Mouse (Mus musculus) lung, embryonic 16.5 days (tissue): Measurements from ENCODE around the gene Erg. TPM values are rescaled to one million over a fixed set of nuclear protein-coding genes. Genes with fewer than 3 reads are reported as not detected.

Experiments used
- ATAC-seq: fragments of 200-750 bp; cut with Nextera tagmentation; 2 replicates; pipeline ENCODE4 v1.8.0; 2017; ENCODE audit warnings: low read depth, mild to moderate bottlenecking, moderate library complexity
- H3K27ac ChIP-seq: fragments of 300-500 bp; sonication (generic); 2 replicates; pipeline ENCODE4 v1.5.1; 2014; ENCODE audit warnings: mild to moderate bottlenecking, control low read depth, low read length
- H3K27me3 ChIP-seq: fragments of 300-500 bp; sonication (generic); 2 replicates; pipeline ENCODE4 v1.6.1; 2014; ENCODE audit warnings: low read depth, low read length, mixed read lengths; ENCODE audit not compliant: control insufficient read depth, insufficient read depth
- H3K36me3 ChIP-seq: fragments of 300-500 bp; sonication (generic); 2 replicates; pipeline ENCODE4 v1.6.1; 2014; ENCODE audit warnings: low read length; ENCODE audit not compliant: control insufficient read depth, insufficient read depth
- H3K4me1 ChIP-seq: fragments of 300-500 bp; sonication (generic); replicated peaks from 2 replicates; pipeline ENCODE4 v1.6.1; 2014; ENCODE audit warnings: low read length, mixed read lengths; ENCODE audit not compliant: control insufficient read depth, insufficient read depth
- H3K4me2 ChIP-seq: fragments of 300-500 bp; sonication (generic); 2 replicates; pipeline ENCODE4 v1.6.1; 2014; ENCODE audit warnings: low read depth, low read length, control low read depth
- H3K4me3 ChIP-seq: fragments of 300-500 bp; sonication (generic); 2 replicates; pipeline ENCODE4 v1.5.1; 2014; ENCODE audit warnings: mild to moderate bottlenecking, low read length, control low read depth
- H3K9ac ChIP-seq: fragments of 300-500 bp; sonication (generic); 2 replicates; pipeline ENCODE4 v1.6.1; 2014; ENCODE audit warnings: low read length, control low read depth
- H3K9me3 ChIP-seq: fragments of 300-500 bp; sonication (generic); 2 replicates; pipeline ENCODE4 v1.6.1; 2016; ENCODE audit warnings: low read length; ENCODE audit not compliant: control insufficient read depth
- WGBS: fragments of 180-500 bp; shearing (Covaris S2); extraction: QIAGEN DNeasy Blood & Tissue Kit; methylation state at CpG from one replicate; pipeline ENCODE4 v1.1.7; 2014; 5-methylcytosine and 5-hydroxymethylcytosine counted together
- polyA plus RNA-seq: library from polyadenylated mRNA; unstranded; fragments of >200 nt; fragmentation: Nextera tagmentation; extraction: Ambion mirVana; gene quantifications from 2 replicates; pipeline ENCODE4 v1.2.1, GENCODE M21; 2015

Gene Erg
- polyA plus RNA-seq, 1 experiment from 2014 or later: 11.7 TPM

DNA sequence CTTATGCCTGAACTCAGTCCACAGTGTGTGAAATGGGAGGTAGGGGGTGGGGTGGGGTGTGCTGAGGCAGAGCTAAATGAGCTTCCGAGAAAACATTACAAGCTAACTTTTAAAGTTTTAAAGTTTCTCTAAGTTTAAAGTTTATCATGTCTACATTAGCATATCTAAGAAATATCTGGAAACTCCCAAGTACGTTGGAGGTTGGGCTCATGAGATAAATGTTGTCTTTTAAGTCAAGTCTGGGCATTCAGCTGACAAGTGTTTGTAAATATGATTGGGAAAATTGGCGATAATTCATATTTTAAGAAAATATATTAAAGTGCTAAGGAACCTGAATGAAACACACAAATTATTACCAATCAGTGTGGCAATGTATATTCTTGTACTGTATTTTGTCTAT lies 112.4 kb downstream of the Erg start:
- no peaks in the 10 kb centered on the region for H3K36me3 ChIP-seq
- H3K4me2 ChIP-seq: no peak overlapping the region
- no peak for ATAC-seq
- no peak overlapping the region for H3K27ac ChIP-seq
- H3K9me3 ChIP-seq: no peaks in the 10 kb centered on the region; the same call in 1 of the 2 replicates
- H3K9ac ChIP-seq: no peak overlapping the region
- WGBS: 65% methylated on average over 3 of the region's 3 CpGs
- no peaks in the 10 kb centered on the region for H3K4me1 ChIP-seq
- H3K4me3 ChIP-seq: no peak overlapping the region
- H3K27me3 ChIP-seq: no peaks in the 10 kb centered on the region

DNA sequence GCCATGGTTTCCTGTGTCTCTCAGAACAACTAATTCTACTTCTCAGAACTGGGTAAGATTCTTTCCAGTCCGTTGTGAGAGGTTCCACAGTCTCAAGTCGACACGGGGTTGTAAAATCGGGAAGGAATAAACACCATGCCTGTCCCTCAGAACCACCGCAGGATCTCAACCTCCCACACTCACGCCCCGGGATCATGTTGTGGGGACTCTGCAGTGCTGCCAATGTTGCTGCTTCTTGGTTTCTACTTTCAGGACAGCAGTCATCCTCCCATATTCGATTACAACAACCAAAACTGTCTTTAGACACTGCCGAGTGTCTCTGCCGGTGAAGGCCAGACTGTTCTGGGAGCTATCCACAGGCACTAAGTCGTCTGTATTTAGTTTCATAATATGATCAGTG lies 113.6 kb downstream of the Erg start:
- no peaks in the 10 kb centered on the region; the same call in 1 of the 2 replicates for H3K9me3 ChIP-seq
- H3K4me2 ChIP-seq: no peak overlapping the region
- H3K4me3 ChIP-seq: no peak overlapping the region
- no peak for ATAC-seq
- H3K27me3 ChIP-seq: no peaks in the 10 kb centered on the region
- H3K4me1 ChIP-seq: no peaks in the 10 kb centered on the region
- no peak overlapping the region for H3K9ac ChIP-seq
- no peaks in the 10 kb centered on the region for H3K36me3 ChIP-seq
- H3K27ac ChIP-seq: no peak overlapping the region
- 84% methylated on average over 11 of the region's 11 CpGs for WGBS

DNA sequence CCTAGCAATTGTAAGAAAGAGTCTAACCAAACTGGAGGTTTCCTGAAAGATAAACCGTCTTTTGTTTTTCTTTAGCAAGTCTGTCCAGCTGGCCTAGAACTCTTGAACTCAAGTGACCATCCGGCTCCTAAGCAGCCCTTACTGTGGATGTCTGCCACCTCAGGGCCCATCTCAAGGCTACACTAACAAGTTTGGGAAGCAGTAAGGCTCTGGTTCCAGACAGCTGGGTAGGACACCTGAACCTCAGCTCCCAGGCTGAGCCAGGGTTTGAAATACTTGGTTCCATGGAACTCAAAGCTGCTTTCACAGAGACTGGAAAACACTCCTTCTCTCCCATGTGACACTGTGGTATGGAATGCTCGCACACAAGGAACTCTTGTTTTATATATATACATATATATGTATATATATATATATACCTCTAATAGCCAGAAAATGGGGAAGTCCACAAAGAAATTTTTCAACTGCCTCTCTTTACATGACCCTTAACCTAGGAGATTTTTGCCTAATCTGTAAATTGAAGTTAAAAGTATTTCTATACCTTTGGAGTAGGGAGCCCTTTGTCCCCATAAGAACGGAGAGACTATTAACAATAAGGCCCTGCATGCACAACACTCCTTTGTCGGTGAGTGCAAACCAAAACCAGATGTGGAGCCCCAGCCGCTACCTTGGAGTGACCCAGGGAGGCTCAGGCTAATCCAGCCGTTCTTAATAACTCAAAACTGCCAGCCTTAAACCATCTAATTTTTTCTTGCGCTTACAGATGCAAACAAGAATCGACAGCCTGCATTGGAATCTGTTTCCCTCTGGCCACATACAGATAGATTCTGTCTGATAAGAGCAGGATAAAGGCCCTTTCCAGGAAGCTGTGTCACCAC lies 116.9 kb downstream of the Erg start:
- no peak overlapping the region for H3K4me3 ChIP-seq
- no peak overlapping the region for H3K4me2 ChIP-seq
- no peaks in the 10 kb centered on the region for H3K36me3 ChIP-seq
- WGBS: 54% methylated on average over 9 of the region's 9 CpGs
- ATAC-seq: no peak
- H3K9me3 ChIP-seq: no peaks in the 10 kb centered on the region; the same call in 1 of the 2 replicates
- no peak overlapping the region for H3K9ac ChIP-seq
- H3K27ac ChIP-seq: no peak overlapping the region
- no peaks in the 10 kb centered on the region for H3K4me1 ChIP-seq
- no peaks in the 10 kb centered on the region for H3K27me3 ChIP-seq

DNA sequence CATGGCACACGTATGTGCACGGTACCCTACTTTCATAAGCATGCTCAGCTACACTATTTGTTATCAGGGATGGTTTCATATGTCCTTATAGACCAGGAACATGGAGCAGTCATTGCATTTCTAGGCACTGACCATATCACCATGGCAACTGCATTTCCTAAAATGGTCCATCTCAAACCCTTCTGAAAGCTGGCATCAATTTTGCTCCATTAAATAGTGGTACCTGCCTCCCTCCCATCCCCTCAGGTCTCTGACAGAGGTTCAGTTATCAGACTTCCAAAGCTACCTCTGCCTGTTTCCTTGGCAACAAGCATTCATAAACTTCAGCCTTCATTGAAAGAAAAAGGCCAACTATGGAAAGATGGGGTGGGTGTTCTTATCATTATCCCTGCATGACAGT lies 118.5 kb downstream of the Erg start:
- Histone ChIP-seq H3K4me1 (no peaks in the 10 kb centered on the region), H3K36me3 (no peaks in the 10 kb centered on the region), H3K9ac (no peak overlapping the region), H3K27me3 (no peaks in the 10 kb centered on the region), H3K4me3 (no peak overlapping the region), H3K9me3 (no peaks in the 10 kb centered on the region), H3K27ac (no peak overlapping the region), H3K4me2 (no peak overlapping the region)
- no peak for ATAC-seq
- 92% methylated on average over 2 of the region's 2 CpGs for WGBS

DNA sequence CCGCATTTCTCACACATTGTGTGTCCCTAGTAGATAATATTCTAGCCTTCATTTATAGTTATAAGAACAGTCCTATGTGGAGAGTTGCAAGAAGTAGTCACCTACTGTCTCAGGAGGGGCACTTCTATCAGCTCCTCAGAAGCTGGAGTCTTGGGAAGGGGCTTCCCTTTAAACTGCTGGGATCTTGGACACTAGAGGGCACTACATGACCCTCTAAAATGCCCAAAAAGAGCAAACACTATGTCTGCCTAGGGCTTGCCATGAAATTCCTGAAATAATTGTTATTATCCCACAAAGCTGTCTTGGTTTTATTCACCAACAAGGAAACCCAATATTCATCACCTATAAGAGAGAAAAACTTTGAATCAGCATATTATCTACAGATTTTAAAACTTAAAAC lies 119.8 kb downstream of the Erg start:
- ATAC-seq: peak; percentile 69; the same call in 1 of the 2 replicates
- no peak overlapping the region for H3K9ac ChIP-seq
- no peak overlapping the region for H3K4me3 ChIP-seq
- H3K27ac ChIP-seq: no peak overlapping the region
- no peak overlapping the region for H3K4me2 ChIP-seq
- no peaks in the 10 kb centered on the region for H3K36me3 ChIP-seq
- H3K4me1 ChIP-seq: peaks cover 2% of the 10 kb centered on the region; the same call in 1 of the 2 replicates
- WGBS: 98% methylated on average over 1 of the region's 1 CpGs
- H3K27me3 ChIP-seq: no peaks in the 10 kb centered on the region
- H3K9me3 ChIP-seq: no peaks in the 10 kb centered on the region

DNA sequence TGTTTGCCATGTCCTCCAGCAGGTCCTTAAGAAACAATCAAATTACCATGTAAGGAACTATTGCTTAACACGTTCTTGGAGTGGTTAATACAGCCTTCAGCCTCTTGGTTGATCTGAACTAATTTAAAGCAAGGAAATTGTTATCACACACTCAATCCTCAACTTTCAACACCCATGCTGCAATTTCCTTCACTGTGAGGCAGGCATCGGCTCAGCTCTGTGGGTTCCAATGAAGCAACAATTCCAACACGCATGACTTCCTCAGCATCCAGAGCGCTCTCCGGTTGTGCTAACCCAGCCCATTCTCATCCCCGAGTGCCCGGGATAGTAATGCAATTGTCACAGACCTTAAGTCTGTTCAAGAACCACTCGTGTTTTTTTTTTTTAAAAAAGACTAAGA lies 121.8 kb downstream of the Erg start:
- ATAC-seq: no peak
- no peaks in the 10 kb centered on the region for H3K36me3 ChIP-seq
- H3K27me3 ChIP-seq: no peaks in the 10 kb centered on the region
- 68% methylated on average over 8 of the region's 8 CpGs for WGBS
- no peaks in the 10 kb centered on the region for H3K9me3 ChIP-seq
- H3K27ac ChIP-seq: no peak overlapping the region
- peaks cover 2% of the 10 kb centered on the region; the same call in 1 of the 2 replicates for H3K4me1 ChIP-seq
- no peak overlapping the region for H3K4me2 ChIP-seq
- H3K9ac ChIP-seq: no peak overlapping the region
- no peak overlapping the region for H3K4me3 ChIP-seq

DNA sequence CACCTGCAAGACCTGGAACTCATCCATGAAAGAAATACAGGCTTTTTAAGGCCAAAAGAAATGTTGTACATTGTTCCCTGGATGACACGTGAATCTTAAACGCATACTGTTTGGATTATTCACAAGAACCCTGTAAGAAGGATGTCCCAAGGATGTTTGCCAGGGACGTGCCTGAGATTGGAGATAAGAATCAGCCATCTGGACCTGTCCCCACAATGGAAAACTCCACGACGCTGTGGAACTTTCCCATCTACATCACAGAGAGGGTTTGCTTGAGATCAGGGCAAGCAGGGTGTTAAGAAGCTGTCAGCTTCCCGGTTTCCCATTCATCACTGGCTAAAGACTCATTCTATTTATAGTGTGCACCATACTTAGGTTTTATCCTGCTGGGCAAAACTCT lies 122.6 kb downstream of the Erg start:
- ATAC-seq: peak; percentile 63
- H3K4me1 ChIP-seq: peaks cover 2% of the 10 kb centered on the region; the same call in 1 of the 2 replicates

DNA sequence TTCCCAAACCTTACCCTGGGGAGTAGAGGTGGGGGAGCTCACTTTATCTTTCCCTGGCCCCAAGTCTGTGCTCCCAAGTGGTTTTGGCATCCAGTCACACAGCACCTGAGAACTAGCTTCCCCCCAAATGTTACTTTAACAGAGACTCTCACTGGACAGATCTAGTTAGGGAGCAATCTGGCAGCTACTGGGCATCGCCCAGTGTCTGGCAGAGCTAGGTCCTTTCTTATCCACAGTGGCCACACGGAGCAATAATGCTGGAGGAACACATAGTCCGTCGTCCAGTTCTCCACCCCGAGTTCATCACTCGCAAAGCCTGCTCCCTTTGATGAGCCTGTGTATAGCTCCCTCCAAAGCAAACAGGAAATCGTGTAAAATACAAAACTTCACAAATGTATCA lies 124.5 kb downstream of the Erg start:
- H3K27me3 ChIP-seq: no peaks in the 10 kb centered on the region
- 52% methylated on average over 7 of the region's 7 CpGs for WGBS
- H3K4me2 ChIP-seq: no peak overlapping the region
- ATAC-seq: no peak
- no peaks in the 10 kb centered on the region for H3K36me3 ChIP-seq
- no peak overlapping the region for H3K9ac ChIP-seq
- H3K27ac ChIP-seq: 0 out of 2 replicates have a peak overlapping the region, but pooled peaks have one; percentile 27
- no peaks in the 10 kb centered on the region for H3K9me3 ChIP-seq
- no peak overlapping the region for H3K4me3 ChIP-seq
- H3K4me1 ChIP-seq: peaks cover 2% of the 10 kb centered on the region; the same call in 1 of the 2 replicates

More for the DNA sequence above, 122.6 kb downstream of the Erg start:
- no peak overlapping the region for H3K4me3 ChIP-seq
- no peak overlapping the region for H3K4me2 ChIP-seq
- H3K9ac ChIP-seq: no peak overlapping the region
- no peak overlapping the region for H3K27ac ChIP-seq
- H3K27me3 ChIP-seq: no peaks in the 10 kb centered on the region
- no peaks in the 10 kb centered on the region for H3K9me3 ChIP-seq
- 11% methylated on average over 6 of the region's 6 CpGs for WGBS
- no peaks in the 10 kb centered on the region for H3K36me3 ChIP-seq

DNA sequence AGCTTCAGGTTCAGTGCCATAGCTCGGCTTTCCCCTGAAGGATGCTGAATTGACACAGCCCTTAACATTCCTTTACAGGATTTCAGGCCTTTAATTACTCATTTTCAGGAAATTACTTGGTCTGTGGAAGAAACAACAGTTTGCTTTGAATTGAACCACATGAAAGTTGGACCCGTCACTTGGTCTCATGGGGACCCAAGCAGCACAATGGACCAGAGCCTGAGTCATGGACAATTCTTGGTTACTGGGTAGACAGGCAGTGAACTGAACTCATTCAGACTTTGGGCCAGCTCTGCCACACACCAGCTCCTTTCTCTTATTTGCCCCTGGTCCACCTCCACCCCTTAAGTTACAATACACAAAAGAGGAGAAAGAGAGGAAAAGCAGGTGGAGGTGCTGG lies 126.1 kb downstream of the Erg start:
- no peaks in the 10 kb centered on the region for H3K36me3 ChIP-seq
- H3K27me3 ChIP-seq: no peaks in the 10 kb centered on the region
- H3K27ac ChIP-seq: peak overlapping the region; percentile 77
- peaks cover 2% of the 10 kb centered on the region; the same call in 1 of the 2 replicates for H3K4me1 ChIP-seq
- H3K9me3 ChIP-seq: no peaks in the 10 kb centered on the region
- no peak overlapping the region for H3K9ac ChIP-seq
- 74% methylated on average over 2 of the region's 2 CpGs for WGBS
- no peak overlapping the region for H3K4me3 ChIP-seq
- H3K4me2 ChIP-seq: no peak overlapping the region
- no peak for ATAC-seq
